Mouse (Mus musculus): ENCODE data around the gene Magoh.

The Magoh gene

DNA sequence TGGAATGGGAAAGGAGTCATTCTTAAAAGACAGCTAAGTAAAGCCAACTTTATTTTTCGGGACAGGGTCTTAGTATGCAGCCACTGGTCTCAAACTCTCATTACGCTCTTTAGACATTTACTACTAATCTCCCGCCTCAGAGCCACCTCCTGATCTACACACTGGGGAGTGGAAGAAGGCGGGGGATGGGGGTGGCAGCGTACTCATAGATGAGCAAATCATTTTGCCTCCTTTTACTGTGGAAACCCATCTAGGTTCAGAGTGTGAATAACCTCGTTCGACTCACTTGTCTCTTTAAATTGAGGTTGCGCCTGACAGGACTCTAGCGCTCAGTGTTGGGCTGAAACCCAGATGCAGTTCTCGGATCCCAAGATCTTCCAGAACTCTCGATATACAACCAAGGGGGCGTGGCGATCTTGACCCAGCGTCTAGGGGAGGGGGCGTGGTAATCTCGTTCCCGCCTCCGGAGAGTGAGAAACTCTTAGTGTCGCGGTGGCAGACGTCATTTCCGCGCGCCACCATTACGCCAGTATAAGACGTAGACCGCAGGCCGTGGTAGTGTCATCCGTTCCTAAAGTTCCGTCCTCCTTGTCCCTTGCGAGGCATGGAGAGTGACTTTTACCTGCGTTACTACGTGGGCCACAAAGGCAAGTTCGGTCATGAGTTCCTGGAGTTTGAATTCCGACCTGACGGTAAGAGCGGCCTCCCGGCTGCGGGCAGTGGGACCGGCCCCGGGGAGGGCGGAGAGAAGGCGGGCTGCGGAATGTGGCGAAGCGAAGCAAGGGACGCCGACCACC is at the start of gene Magoh:
Gene Magoh (plus strand): TSS at position 502 of the 797 bp plus-strand sequence.
- peak; percentile 89 for DNase-seq (ENCODE audit: low spot score)

DNA sequence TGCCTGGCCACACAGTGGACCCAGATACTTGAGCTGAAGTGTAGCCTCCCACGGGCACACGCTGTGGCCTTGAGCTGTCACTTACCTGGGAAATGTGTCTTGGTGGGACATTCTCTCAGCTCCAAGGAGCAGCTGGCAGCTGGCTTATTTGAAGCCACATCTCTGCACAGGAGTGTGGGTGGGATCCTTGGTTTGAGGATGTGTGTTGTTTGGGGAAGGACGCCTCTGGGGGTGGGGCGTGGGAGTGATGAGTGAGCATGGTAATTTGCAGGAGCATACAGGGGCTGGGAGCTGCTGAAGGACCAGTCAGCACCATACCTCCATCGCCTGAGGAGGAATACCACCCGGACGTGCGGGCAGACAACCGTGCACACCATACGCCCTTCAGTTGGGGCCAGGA is 49.4 kb upstream of the Magoh start:
- DNase-seq (ENCODE audit: low spot score) = no peak

DNA sequence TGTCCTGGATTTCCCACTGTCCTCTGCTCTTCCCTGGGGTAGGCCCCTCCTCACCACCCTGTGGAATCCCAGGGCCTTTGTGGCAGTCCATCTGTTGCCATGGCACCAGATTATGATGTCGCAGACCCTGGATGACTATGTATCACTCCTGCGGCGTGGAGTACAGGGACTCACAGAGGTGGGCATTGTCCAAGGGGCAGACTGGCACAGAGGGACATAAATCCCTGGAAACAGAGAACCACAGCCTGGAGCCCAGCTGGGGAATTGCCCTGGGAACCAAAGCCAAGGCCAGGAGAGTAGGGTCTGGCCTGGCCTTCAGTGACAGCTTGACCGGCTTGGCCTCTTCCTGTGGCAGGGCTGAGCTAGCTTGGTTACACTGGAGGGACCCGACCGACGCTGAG is 48.7 kb upstream of the Magoh start:
- DNase-seq (ENCODE audit: low spot score) = no peak

DNA sequence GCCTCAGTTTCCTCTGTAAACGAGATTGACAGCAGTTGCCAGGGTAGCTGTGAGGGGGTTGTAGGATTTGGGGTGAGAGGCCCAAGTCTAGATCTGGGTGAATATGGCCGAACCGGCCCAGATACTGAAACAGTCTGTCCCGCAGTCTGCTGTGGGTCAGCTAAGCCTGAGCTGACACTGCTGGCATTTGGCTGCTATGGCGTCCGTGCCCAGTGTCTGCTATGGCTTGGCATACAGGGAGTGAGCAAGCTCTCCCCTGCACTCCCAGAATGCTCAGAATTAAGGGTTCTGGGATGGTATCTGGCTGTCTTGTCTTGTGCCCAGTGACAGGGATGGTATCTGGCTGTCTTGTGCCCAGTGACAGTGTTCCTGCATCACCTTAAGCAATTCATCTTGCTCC is 47.9 kb upstream of the Magoh start:
- DNase-seq (ENCODE audit: low spot score) = no peak

DNA sequence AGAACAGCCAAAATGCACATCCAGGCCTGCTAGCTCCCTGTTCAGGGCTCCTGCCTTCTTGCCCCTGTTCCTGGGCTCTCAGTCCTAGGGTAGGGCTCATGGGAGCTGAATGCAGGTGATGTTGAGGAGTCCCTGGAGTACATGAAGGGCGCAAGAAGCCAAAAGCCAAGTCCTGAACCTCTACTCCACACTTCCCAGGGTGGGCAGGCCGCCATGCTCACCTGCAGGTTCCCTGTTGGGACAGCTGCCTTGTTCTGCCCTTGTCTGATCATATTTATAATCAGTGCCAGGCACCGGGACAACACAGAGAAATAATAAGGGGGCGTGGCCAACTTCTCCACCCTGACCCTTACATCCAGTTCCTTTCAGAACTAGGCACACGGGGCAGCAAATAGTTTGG is 46.0 kb upstream of the Magoh start:
- DNase-seq (ENCODE audit: low spot score) = no peak

DNA sequence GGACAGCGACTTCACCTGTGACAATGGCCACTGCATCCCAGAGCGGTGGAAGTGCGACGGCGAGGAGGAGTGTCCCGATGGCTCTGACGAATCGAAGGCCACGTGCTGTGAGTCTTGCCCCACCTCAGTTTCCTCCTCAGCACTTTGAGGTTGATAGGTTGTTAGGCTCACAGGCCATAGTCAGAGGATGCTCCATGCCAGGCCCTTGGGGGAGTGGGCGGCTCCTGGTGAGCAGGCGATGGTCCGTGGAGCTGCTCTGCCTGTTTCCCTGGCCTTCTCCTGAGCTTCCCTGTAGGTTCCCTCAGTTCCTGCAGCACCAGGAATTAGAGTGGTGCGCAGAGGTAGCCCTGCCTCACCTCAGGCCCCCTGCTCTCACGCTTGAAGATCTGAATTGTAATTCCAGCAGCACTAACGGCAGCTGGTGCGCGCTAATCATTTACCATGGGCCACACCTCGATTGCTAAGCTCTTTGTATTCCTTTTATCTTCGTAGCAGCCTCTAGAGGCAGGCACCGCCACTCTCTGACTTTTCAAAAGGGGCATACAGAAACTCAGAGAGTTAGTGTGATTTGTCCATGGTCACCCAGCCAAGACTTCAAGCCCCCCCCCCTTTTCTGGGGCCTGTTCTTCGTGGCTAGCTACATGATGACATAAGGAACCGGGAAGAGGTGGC is 44.8 kb upstream of the Magoh start:
- DNase-seq (ENCODE audit: low spot score) = no peak

DNA sequence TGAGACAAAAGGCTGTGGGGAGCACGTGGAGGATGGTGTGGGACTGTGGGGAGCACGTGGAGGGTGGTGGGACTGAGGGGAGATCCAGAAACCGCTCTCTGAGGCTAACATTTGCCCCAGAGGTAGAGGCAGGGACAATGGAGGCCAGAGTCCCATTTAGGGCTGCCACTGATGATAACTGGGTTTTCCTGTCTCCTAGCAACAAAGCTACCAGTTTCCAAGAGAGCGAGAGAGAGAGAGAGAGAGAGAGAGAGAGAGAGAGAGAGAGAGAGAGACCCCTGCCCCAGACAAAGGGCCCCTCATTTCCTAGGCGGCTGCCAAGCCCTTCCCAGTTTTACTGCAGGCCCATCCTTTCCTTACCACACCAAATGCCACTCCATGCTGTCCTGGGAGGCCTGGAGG is 44.0 kb upstream of the Magoh start:
- DNase-seq (ENCODE audit: low spot score) = no peak

DNA sequence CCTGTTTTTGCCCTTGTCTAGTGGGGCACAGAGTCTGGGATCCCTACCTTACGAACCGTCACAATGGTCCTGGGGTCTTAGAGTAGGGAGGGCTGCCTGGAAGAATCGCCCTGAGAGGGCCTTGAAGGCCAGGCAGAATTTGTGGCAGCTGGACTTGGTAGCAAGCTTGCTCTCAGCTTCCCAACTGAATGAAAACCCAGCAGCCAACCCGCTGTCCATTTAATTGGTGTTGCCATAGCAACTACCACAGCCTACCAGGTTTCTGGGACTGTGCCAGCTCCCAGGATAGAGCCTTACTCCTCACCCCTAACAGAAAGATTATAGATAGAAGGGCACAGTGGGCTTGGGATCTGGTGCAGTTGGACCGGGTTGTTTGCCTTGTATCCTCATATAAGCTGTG is 42.8 kb upstream of the Magoh start:
- DNase-seq (ENCODE audit: low spot score) = no peak

DNA sequence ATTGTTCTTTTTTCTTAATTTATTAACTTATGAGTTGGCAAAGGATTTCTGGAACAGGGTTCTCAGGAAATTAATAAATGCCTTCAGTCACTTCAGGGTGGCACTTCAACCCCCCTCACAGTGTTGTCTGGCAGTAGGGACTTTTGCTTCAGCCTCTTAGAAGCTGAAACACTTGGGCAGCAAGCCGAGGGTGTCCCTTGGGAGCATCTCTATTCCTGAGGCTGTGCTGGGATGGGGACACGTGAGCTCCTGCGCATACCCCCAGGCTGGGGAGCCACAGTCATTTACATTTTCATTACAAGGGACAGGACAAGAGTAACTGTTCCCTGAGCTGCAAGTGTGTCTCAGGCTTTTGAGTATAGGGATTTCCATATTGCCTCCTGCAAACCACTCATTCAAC is 41.6 kb upstream of the Magoh start:
- no peak for DNase-seq (ENCODE audit: low spot score)

DNA sequence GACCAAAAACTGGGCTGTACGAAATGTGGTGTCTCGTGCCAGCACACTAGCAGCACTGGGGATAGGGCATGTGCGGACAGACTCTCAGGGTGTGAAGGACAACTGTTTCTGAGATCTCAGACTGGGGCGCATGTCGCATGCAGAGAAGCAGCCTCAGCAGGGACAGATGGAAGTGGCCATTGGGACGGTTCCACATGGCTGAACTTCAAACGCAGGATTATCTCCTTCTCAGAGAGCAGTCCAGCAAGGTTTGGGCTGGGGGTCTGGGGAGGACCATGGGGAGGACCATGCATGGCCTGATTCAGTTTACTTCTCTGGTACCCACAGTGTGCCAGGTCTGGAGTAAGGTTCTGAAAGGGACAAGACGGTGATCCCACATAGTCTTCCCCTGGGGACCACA is 35.9 kb upstream of the Magoh start:
- DNase-seq (ENCODE audit: low spot score) = no peak

DNA sequence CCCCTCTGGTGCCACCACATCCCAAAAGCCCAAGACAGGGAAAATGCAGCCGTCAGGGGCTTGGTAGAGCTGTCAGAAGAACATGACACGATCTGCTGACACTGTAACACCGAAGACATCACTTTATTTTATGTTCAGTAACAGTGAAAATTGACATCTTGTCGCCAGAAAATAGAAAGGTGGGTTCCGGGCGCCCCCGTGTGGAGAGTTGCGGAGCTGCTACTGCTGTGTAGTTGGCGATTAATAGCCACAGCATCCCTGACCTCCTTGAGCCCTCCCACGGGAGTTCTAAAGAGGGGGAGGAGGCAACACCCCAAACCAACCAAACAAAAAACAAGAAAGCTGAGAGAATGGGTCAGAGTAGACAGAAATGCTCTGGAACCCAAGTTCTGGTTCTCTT is 34.6 kb upstream of the Magoh start:
- DNase-seq (ENCODE audit: low spot score) = peak; percentile 61

DNA sequence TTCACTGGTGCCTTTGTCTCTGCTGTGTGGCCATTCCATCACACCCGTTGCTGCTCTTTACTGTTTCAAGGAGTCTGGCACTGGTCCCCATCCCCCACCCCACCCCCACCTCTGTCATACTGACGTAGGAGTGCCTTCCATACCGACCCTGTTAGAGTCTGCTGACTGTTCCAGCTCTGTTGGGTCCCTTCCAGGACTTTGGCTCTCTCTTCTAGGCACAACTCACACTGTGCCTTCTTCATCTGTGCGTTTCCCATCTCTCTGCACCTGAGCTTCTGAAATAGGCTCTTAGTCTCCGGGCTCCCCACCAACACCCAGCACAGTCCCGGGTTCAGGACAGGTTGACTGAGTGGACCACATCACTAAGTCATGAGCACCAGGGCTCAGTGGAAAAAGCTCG is 32.8 kb upstream of the Magoh start:
- no peak for DNase-seq (ENCODE audit: low spot score)

DNA sequence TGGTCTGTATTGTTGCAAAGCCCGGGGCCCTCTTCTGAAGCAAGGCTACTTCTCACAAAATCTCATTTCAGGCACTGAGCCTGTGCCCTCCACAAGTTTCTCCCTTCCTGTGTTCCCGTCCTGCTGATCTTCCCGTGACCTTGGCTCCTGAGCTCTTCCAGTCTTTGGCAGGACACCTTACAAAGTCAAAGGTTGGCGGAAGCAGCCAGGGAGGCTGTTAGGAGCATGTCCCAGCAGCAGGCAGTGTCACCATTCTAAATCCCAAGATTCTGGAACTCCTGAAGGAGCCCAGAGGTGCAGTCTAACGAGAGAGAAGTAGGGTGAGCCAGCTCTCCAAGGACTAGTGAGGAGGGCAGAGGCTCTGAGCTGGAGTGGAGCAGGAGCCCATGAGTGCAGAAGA is 31.0 kb upstream of the Magoh start:
- DNase-seq (ENCODE audit: low spot score) = no peak

DNA sequence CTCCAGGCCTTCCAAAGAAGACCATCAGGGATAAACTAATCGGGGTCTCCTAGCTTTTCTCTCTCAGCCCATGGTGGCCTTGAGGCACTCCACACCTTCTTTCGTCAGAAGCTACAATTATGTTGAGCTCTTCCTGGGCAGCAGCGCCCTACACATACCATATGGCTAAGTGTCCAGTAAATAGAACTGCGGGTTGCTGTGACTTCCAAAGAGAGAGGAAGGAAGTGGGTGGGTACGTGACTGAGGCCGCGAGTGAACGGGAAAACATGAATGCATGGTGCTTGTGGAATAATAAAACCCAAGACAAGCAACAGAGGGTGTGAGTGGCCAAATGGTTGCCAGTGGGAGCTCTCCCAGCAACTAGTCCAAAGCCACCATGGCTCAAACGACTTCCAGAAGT is 29.9 kb upstream of the Magoh start:
- no peak for DNase-seq (ENCODE audit: low spot score)

DNA sequence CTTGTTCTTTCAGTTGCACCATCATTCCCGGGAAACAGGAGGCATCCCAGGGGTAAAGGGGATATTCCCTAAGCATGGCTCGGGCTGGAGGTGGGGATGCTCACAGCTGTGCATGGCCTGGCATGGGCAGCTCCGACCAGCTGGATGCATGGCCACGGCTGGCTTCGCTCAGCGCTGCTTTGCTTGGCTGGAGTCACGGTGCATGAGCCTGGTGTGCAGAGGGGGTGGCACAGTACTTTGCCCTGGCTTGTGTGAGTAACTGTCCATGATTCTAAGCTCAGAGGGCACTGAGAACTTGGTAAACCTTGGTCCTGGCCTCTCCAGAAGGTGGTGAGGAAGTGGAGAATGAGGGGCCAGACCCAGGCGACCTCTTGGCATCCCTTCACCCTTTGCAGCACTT is 29.5 kb upstream of the Magoh start:
- no peak for DNase-seq (ENCODE audit: low spot score)

DNA sequence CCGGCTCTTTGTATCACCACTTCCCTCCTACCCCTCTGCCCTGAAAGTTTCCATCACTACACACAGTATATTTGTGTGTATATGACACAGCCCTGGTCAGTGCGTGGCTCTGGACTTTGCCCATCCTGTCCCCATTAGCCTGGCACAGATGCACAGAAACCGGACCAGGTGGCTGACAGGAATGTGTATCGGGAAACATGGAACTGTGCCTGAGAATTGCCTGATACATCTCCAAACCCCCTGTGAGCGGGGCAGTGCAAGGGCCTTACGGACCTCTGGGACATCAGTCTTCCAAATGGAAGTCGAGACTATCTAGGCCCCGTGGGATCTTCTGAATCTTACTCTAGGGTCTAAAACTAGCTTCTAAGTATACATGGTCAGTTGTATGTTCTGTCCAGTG is 26.2 kb upstream of the Magoh start:
- no peak for DNase-seq (ENCODE audit: low spot score)

DNA sequence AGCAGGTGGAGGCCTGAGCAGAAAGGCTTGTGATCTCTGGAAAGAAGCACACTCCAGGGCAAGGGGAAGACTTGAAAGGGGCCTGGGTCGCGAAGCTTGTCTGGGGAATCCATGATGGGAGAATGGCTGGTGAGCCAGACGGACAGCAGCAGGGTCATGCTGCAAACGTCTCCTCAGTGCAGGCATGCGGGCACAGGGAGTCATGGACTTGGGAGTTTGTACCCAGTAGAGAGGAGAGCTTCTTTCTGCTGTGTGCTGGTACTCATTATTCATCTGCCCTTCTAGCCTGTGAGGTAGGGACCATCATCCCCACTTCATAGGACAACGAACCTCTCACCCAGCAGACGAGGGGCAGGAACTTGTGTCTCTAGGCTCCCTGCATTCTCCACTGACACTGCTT is 25.7 kb upstream of the Magoh start:
- DNase-seq (ENCODE audit: low spot score) = no peak

DNA sequence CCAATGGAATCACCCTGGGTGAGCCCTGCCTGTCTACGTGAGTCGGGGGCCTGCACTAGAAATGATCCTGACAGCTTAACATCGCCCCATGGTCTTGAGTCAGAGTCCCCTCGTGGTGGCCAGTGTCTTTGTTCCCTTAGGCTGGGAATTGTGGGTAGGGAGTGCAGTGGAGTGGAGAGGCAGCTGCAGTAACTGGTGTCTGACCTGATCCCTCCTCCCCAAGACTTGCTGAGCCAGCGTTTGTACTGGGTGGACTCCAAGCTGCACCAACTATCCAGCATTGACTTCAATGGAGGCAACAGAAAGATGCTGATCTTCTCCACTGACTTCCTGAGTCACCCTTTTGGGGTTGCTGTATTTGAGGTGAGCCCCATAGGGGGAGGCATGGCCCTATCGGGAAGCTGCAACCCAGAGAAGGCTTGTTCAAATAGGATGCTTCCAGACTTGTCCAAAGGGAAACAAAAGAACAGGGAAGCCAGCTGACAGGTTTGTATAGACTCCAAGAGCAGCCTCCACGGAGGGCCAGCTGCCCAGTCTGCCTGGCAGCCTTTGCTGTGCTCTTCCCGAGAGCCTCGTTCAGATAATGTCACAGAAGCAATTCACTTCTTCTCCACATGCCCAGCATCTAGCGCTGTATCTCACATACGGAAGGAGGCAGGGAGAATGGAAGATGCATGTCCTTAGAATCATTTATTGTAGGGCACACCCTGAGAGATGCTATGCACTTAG is 22.4 kb upstream of the Magoh start:
- no peak for DNase-seq (ENCODE audit: low spot score)

DNA sequence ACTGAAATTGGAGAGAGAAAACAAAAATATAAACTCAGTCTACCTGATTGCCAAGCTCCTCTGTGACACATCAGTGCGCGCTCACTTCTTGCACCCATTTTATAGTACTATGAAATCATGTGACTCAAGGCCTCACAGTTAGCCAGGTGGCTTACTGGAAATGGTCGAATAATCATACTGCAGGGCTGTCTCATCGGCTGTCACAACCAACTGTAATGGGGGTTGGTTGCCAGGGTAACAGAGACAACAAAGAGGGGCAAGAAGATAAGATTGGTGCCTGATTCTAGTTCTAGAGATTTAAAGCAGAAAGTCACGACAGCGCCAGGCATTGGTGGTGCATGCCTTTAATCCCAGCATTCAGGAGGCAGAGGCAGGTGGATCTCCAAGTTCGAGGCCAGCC is 20.6 kb upstream of the Magoh start:
- no peak for DNase-seq (ENCODE audit: low spot score)

DNA sequence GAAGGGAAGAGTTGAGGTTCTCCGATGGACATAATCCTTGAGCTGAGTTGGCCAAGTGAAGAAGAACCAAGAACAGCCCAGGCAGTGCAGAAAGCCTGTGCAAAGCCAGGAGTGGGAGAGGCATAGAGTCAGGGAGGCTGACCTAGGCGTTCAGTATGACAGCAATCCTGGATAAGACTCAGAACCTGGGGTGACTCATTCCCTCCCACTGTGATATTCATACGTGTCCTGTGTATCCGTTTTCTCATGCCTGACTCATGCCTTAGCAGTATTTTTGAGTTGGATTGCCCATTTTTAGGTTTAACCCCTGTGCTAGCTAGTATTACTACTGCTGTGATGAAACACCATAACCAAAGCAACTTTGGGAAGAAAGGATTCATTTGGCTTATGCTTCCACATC is 14.7 kb upstream of the Magoh start:
- DNase-seq (ENCODE audit: low spot score) = no peak

DNA sequence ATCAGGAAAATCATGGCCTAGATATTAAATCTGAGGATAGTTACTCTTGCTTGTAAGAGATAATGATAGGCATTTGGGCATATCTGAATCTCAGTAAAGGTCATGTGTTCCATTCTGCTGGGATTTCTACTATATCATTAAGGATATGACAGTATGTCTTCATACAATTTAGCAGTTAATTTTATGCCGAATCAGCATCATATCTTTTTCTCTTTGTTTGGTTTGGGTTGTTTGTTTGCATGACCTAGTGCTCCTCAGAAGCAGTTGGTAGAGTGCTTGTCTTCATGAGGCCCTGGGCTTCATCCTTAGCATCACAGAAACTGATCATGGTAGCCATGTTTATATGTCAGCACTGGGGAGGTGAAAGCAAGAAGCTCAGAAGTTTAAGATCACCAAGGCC is 2.1 kb downstream of the Magoh start:
- DNase-seq (ENCODE audit: low spot score) = no peak

DNA sequence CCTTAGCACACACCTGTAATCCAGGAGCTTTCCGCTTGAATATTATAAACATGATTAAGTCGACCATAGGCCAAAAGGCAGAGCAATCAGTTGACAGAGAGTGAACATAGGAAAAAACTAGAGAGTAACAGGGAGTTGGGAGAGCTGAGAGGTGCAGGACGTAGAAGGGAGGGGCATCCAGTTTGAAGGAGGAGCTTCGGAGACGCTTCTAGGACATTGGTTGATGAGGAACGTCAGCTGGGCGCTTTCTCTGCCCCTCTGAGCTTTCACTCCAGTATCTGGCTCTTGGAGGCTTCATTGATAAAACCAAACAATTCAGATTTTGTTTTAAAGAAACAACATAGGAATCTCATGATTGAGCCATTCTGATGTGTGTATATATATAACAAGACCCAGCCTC is 6.8 kb downstream of the Magoh start:
- no peak for DNase-seq (ENCODE audit: low spot score)

DNA sequence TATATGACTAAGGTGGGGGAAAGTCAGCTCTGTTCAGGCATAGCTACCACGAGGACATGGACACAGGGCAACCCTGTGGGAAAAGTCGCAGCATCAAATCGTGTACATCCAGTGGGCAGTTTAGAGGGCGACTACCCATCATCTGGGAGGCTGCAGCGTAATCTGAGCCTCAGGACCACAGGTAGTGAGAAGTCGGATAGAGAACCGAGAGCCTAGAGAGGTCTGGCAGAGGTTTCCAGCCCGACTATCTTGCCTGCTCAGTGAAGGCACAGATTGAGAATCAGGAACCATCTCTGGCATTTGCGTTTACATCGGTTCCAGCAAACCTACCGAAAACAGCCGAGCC is 9.8 kb downstream of the Magoh start:
- no peak for DNase-seq (ENCODE audit: low spot score)
